Mouse (Mus musculus): ENCODE measurements around the gene Crip3.

The Crip3 gene

DNA sequence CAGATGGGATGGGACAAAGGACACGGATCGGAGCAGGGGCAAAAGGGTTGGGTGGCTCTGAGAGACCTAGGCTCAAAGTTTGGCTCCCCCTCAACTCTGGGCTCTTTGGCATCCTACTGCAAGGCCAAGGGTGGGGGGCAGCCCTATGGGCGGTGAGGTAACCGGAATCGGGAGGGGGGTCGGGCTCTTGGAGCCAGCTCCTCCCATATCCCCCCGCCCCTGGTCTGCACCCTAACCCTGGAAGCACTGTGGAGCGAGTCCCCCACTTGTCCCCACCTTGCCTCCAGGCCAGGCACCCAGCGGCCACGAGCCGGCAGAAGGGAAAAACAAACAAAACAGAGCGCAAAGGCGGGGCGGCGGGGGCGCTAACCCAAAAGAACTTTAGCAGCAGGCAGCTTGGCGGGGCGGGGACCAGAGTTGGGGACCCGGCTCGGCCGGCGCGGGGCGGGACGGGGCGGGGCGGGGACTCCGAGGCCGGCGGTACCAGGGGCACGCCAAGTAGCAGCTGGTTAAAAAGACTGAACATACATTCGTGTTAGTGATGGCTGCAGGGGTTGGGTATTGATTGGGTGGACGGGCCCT lies 26.5 kb downstream of the Crip3 start:
- DNase-seq (ENCODE audit: low spot score), result peak; percentile 37

- peak; percentile 51 for DNase-seq (ENCODE audit: low spot score)
Observed at GRCm38 (mm10) chr17:46457791-46458190, 29.1 kb downstream of the Crip3 start.

DNA sequence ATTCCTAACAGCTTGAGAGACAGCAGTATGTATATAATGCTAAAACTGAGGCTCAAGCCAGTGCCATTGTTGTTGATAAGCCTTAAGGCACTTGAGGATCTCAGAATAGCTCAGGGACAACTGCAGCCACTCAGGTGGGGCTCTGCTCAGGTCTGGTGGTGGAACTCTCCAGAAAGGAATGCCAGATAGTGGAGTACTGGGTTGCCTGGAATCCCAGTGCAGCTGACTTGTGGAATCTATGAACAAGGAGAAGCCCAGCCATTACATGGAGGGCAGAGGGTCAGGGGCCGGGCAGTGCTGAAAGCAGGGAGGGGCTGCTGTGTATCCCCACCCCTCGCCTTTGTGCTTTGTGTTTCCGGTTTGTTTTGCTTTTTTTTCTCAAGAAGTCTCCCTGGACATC lies 29.7 kb downstream of the Crip3 start:
- DNase-seq (ENCODE audit: low spot score), result no peak

DNA sequence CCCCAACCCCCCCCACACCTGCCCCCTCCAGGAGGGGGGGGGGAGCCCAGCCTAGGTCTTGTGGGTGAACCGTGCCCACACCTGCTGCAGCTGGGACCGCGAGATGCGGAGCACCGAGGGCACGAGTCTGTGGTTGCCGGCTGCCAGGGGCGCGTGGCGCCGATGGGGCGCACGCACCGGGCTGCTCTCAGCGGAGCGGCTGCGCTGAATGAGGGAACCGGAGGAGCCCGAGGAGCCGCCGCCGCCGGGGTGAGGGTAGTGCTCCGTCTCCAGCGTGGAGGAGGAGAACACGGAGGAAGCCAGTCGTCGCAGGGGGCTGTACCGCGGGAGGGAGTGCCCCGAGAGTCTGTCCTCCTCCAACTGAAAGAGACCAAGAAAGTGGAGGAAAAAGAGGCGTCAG lies 31.9 kb downstream of the Crip3 start:
- DNase-seq (ENCODE audit: low spot score), result no peak

DNA sequence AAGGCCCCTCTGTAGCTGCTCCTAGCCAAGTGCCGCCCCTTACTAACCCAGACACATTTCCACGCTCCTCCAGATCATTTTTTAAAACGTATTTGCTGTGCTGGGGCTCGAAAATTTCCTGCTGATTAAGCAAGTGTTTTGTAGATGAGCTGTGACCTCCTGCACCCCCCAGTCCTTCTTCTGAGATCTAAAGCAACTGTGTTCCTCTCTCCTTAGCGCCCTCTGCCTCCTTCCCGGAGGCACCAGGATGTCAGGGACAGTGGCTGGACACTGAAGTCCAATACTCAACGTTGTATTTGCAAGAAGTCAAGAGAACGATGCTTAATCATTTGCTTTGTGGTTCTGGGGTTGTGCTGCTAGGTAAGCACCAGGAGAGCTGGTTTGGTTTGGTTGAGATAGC lies 32.6 kb downstream of the Crip3 start:
- DNase-seq (ENCODE audit: low spot score), result no peak

DNA sequence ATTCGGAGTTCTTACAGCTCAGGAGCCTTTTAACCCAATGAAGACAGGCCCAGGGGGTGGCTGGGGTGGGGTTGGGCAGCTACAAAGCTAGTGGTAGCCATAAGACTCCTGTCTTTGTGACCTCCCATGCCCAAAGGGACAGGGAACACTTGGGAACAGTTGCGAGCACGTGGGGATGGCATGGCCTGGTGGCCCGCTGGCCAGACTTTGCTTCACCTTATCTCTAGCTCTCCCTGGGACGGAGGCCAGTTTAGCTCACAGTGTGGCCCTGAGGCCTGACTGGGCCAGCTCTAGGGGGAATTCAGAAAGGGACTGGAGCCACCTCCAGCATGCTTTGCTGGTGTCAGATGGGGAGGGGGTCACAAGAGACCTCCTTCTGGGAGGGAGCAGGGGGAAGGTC lies 33.5 kb downstream of the Crip3 start:
- no peak for DNase-seq (ENCODE audit: low spot score)

- DNase-seq (ENCODE audit: low spot score), result no peak
Observed at GRCm38 (mm10) chr17:46467830-46468229, 39.1 kb downstream of the Crip3 start.

DNA sequence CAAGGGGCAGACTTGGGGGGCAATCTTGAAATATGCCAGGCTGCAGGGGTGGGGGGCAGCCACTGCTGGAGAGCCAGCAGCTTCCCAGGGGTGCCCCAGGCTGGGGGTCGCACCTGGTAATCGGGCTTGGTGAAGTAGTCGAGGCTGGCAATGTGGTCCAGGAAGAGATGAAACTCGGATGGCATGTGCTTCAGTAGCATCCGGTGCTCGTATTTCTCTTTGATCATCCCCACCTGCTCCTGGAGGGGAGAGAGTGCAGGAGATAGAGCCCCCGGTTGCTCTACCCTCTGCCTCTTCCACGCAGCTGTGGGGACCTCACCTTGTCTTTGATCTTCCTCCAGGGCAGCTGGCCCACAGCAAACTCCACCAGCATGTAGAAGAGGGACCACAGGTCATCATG lies 47.9 kb downstream of the Crip3 start:
- DNase-seq (ENCODE audit: low spot score), result no peak

DNA sequence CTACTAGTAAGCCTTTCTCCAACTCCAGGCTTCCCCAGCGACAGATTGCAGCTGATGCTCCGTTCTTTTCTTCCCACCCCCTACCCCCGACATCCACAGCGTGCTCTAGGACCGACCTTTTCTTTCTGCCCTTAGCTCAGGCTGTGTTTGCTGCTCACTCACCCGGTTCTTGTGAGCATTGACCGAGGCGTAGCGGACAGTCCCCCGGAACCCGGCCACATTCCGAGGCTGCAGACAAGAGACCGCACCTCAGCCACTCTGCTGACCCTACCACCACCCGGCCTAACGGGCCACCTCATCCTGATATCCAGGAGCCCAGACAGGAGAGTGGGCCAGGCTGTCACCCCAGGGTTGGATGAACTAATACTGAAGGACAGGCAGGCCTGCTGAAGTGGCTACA lies 48.6 kb downstream of the Crip3 start:
- DNase-seq (ENCODE audit: low spot score), result no peak

All from ovary, postnatal 36 days (tissue).